Mouse (Mus musculus) MEL (cell line): ENCODE results near the gene Fam171a2. TPM values are rescaled to one million over a fixed set of nuclear protein-coding genes. Genes with fewer than 3 reads are reported as not detected.

Source experiments
- DNase-seq: peaks from one replicate; pipeline ENCODE4 v3.0.0; 2011; ENCODE audit warnings: low read depth, low spot score
- H3K27ac ChIP-seq: 2 replicates; pipeline ENCODE4 v1.5.1; 2012; ENCODE audit warnings: low read depth, mild to moderate bottlenecking, control low read depth, low read length, moderate library complexity; ENCODE audit not compliant: control insufficient read depth
- H3K27me3 ChIP-seq, 2 experiments: fragments of 150-350 bp in 1 of 2; sonication (generic) in 1 of 2; 2 replicates each; pipeline ENCODE4 v1.6.1; 2012; ENCODE audit warnings: low read length in 2 of 2, mild to moderate bottlenecking in 2 of 2, improper control_type of control experiment in 1 of 2, moderate library complexity in 1 of 2; ENCODE audit not compliant: insufficient read depth in 2 of 2, control insufficient read depth in 1 of 2
- H3K36me3 ChIP-seq, 2 experiments: 2 replicates each; pipeline ENCODE4 v1.6.1; 2012 to 2014; ENCODE audit warnings: low read length in 2 of 2, improper control_type of control experiment in 1 of 2, inconsistent platforms in 1 of 2, mild to moderate bottlenecking in 1 of 2; ENCODE audit not compliant: insufficient read depth in 2 of 2, control insufficient read depth in 1 of 2
- H3K4me1 ChIP-seq, 2 experiments: fragments of 150-350 bp in 1 of 2; sonication (generic) in 1 of 2; 2 replicates each; pipeline ENCODE4 v1.6.1; 2012; ENCODE audit warnings: low read length in 2 of 2, improper control_type of control experiment in 1 of 2, mild to moderate bottlenecking in 1 of 2; ENCODE audit not compliant: insufficient read depth in 2 of 2, control insufficient read depth in 1 of 2
- H3K4me3 ChIP-seq, 2 experiments: fragments of 150-350 bp in 1 of 2; sonication (generic) in 1 of 2; 2 replicates each; pipeline ENCODE4 v1.5.1; 2012; ENCODE audit warnings: low read depth in 2 of 2, low read length in 2 of 2, mild to moderate bottlenecking in 2 of 2, moderate library complexity in 2 of 2, control low read depth in 1 of 2, improper control_type of control experiment in 1 of 2; ENCODE audit not compliant: control insufficient read depth in 1 of 2, insufficient read depth in 1 of 2
- H3K79me2 ChIP-seq: 2 replicates; pipeline ENCODE4 v1.6.1; 2012; ENCODE audit warnings: mild to moderate bottlenecking, low read length, moderate library complexity; ENCODE audit not compliant: control insufficient read depth, poor library complexity, insufficient read depth
- H3K9ac ChIP-seq: 2 replicates; pipeline ENCODE4 v1.6.1; 2012; ENCODE audit warnings: low read depth, mild to moderate bottlenecking, control low read depth, low read length, moderate library complexity; ENCODE audit not compliant: control insufficient read depth, poor library complexity, severe bottlenecking
- H3K9me3 ChIP-seq: fragments of 150-350 bp; sonication (generic); replicated peaks from 2 replicates; pipeline ENCODE4 v1.6.1; 2012; ENCODE audit warnings: mild to moderate bottlenecking, low read length, improper control_type of control experiment, moderate library complexity; ENCODE audit not compliant: insufficient read depth
- BHLHE40 ChIP-seq: IDR thresholded peaks from 2 replicates; pipeline ENCODE4 v1.6.1; 2012; ENCODE audit warnings: low read depth, mild to moderate bottlenecking, inconsistent platforms, low read length, improper control_type of control experiment, borderline replicate concordance
- CHD1 ChIP-seq: IDR thresholded peaks from 2 replicates; pipeline ENCODE4 v1.6.1; 2012; ENCODE audit warnings: low read depth, mild to moderate bottlenecking, inconsistent platforms, low read length, improper control_type of control experiment
- CHD2 ChIP-seq: IDR thresholded peaks from 2 replicates; pipeline ENCODE4 v1.6.1; 2011; ENCODE audit warnings: low read length, improper control_type of control experiment
- CTCF ChIP-seq, 3 experiments: IDR thresholded peaks in 2 of 3; conservative IDR thresholded peaks in 1 of 3; 2 replicates each; pipeline ENCODE4 v1.5.1; 2011 to 2012; ENCODE audit warnings: low read length in 3 of 3, low read depth in 2 of 3, mild to moderate bottlenecking in 2 of 3, improper control_type of control experiment in 1 of 3, inconsistent platforms in 1 of 3, mixed read lengths in 1 of 3, moderate library complexity in 1 of 3; ENCODE audit not compliant: control insufficient read depth in 1 of 3, insufficient read depth in 1 of 3, poor library complexity in 1 of 3, severe bottlenecking in 1 of 3
- ELF1 ChIP-seq: IDR thresholded peaks from 2 replicates; pipeline ENCODE4 v1.6.1; 2014; ENCODE audit warnings: low read depth, mild to moderate bottlenecking, inconsistent platforms, low read length, improper control_type of control experiment, moderate library complexity
- EP300 ChIP-seq, 2 experiments: IDR thresholded peaks; 2 replicates each; pipeline ENCODE4 v1.6.1; 2011; ENCODE audit warnings: improper control_type of control experiment in 2 of 2, low read length in 2 of 2, low read depth in 1 of 2, mild to moderate bottlenecking in 1 of 2
- ETS1 ChIP-seq: IDR thresholded peaks from 2 replicates; pipeline ENCODE4 v1.6.1; 2012; ENCODE audit warnings: low read depth, mild to moderate bottlenecking, inconsistent platforms, low read length, improper control_type of control experiment, moderate library complexity
- GATA1 ChIP-seq: IDR thresholded peaks from 2 replicates; pipeline ENCODE4 v1.6.1; 2011; ENCODE audit warnings: low read depth, low read length, improper control_type of control experiment
- HCFC1 ChIP-seq: IDR thresholded peaks from 2 replicates; pipeline ENCODE4 v1.6.1; 2012; ENCODE audit warnings: low read depth, mild to moderate bottlenecking, inconsistent platforms, low read length, improper control_type of control experiment, moderate library complexity
- JUND ChIP-seq: IDR thresholded peaks from 2 replicates; pipeline ENCODE4 v1.6.1; 2011; ENCODE audit warnings: low read depth, mild to moderate bottlenecking, improper control_type of control experiment, low read length
- MAFK ChIP-seq: IDR thresholded peaks from 2 replicates; pipeline ENCODE4 v1.6.1; 2011; ENCODE audit warnings: low read depth, mild to moderate bottlenecking, low read length, improper control_type of control experiment, borderline replicate concordance
- MAX ChIP-seq: IDR thresholded peaks from 2 replicates; pipeline ENCODE4 v1.6.1; 2011; ENCODE audit warnings: low read length, improper control_type of control experiment
- MAZ ChIP-seq: IDR thresholded peaks from 2 replicates; pipeline ENCODE4 v1.6.1; 2012; ENCODE audit warnings: low read depth, mild to moderate bottlenecking, inconsistent platforms, low read length, improper control_type of control experiment
- MXI1 ChIP-seq: IDR thresholded peaks from 2 replicates; pipeline ENCODE4 v1.6.1; 2011; ENCODE audit warnings: mild to moderate bottlenecking, low read depth, low read length, improper control_type of control experiment
- MYC ChIP-seq: IDR thresholded peaks from 2 replicates; pipeline ENCODE4 v1.6.1; 2011; ENCODE audit warnings: low read depth, mild to moderate bottlenecking, low read length, improper control_type of control experiment, moderate library complexity
- NELFE ChIP-seq: IDR thresholded peaks from 2 replicates; pipeline ENCODE4 v1.6.1; 2011; ENCODE audit warnings: low read depth, low read length, improper control_type of control experiment
- POLR2A ChIP-seq, 2 experiments: IDR thresholded peaks; 2 replicates each; pipeline ENCODE4 v1.6.1; 2011 to 2012; ENCODE audit warnings: low read length in 2 of 2, mild to moderate bottlenecking in 2 of 2, control low read depth in 1 of 2, improper control_type of control experiment in 1 of 2, low read depth in 1 of 2, moderate library complexity in 1 of 2; ENCODE audit not compliant: control insufficient read depth in 1 of 2, insufficient read depth in 1 of 2, poor library complexity in 1 of 2
- RAD21 ChIP-seq: IDR thresholded peaks from 2 replicates; pipeline ENCODE4 v1.6.1; 2011; ENCODE audit warnings: mild to moderate bottlenecking, low read depth, low read length, improper control_type of control experiment
- RCOR1 ChIP-seq: IDR thresholded peaks from 2 replicates; pipeline ENCODE4 v1.6.1; 2012; ENCODE audit warnings: low read depth, mild to moderate bottlenecking, inconsistent platforms, low read length, improper control_type of control experiment
- SIN3A ChIP-seq: IDR thresholded peaks from 2 replicates; pipeline ENCODE4 v1.6.1; 2012; ENCODE audit warnings: low read length, improper control_type of control experiment, inconsistent platforms
- SMC3 ChIP-seq: IDR thresholded peaks from 2 replicates; pipeline ENCODE4 v1.6.1; 2011; ENCODE audit warnings: low read depth, low read length, improper control_type of control experiment
- TBP ChIP-seq: IDR thresholded peaks from 2 replicates; pipeline ENCODE4 v1.8.0; 2011; ENCODE audit warnings: low read depth, low read length, improper control_type of control experiment
- TCF12 ChIP-seq: IDR thresholded peaks from 2 replicates; pipeline ENCODE4 v1.6.1; 2014; ENCODE audit warnings: low read depth, mild to moderate bottlenecking, inconsistent platforms, low read length, improper control_type of control experiment, moderate library complexity
- UBTF ChIP-seq: IDR thresholded peaks from 2 replicates; pipeline ENCODE4 v1.6.1; 2012; ENCODE audit warnings: low read depth, mild to moderate bottlenecking, inconsistent platforms, low read length, improper control_type of control experiment, moderate library complexity, borderline replicate concordance; ENCODE audit not compliant: insufficient read depth
- USF1 ChIP-seq: IDR thresholded peaks from 2 replicates; pipeline ENCODE4 v1.6.1; 2014; ENCODE audit warnings: low read depth, mild to moderate bottlenecking, inconsistent platforms, low read length, improper control_type of control experiment, moderate library complexity
- USF2 ChIP-seq, 2 experiments: IDR thresholded peaks; 2 replicates each; pipeline ENCODE4 v1.6.1; 2011 to 2012; ENCODE audit warnings: improper control_type of control experiment in 2 of 2, low read length in 2 of 2, borderline replicate concordance in 1 of 2, inconsistent platforms in 1 of 2, low read depth in 1 of 2, mild to moderate bottlenecking in 1 of 2; ENCODE audit not compliant: insufficient read depth in 1 of 2
- ZC3H11A ChIP-seq: IDR thresholded peaks from 2 replicates; pipeline ENCODE4 v1.6.1; 2012; ENCODE audit warnings: low read depth, mild to moderate bottlenecking, inconsistent platforms, low read length, improper control_type of control experiment
- ZKSCAN1 ChIP-seq: IDR thresholded peaks from 2 replicates; pipeline ENCODE4 v1.6.1; 2012; ENCODE audit warnings: low read depth, mild to moderate bottlenecking, inconsistent platforms, low read length, improper control_type of control experiment, moderate library complexity
- ZMIZ1 ChIP-seq: IDR thresholded peaks from 2 replicates; pipeline ENCODE4 v1.6.1; 2012; ENCODE audit warnings: low read depth, mild to moderate bottlenecking, inconsistent platforms, low read length, improper control_type of control experiment, moderate library complexity
- polyA plus RNA-seq, 2 experiments: library from polyadenylated mRNA; stranded (reverse) in 1 of 2; unstranded in 1 of 2; fragments of >175 nt in 1 of 2; fragments of >200 nt in 1 of 2; gene quantifications; 2 replicates each; pipeline versions ENCODE4 v1.2.1 to v1.2.4; 2012; ENCODE audit warnings: low replicate concordance in 2 of 2, low read depth in 1 of 2; ENCODE audit not compliant: insufficient read length in 2 of 2, insufficient read depth in 1 of 2, missing spikeins in 1 of 2
- total RNA-seq: library from RNA; depleted of rRNA; stranded (reverse); fragments of 300-350 nt; gene quantifications from 2 replicates; pipeline ENCODE4 v1.2.3, GENCODE M21; 2012; rRNA removed

Fam171a2 gene
- total RNA-seq (1.8 and 2.0 TPM in 2 replicates), polyA plus RNA-seq (1 to 10 TPM in 1 of 2 experiments, not detected in 1; 8.8 TPM)

- no peak within 1 kb of the TSS for H3K27ac ChIP-seq
- DNase-seq = peak; percentile 78
- peaks cover 4 to 21% of the 10 kb centered on the region in 2 experiments for H3K4me1 ChIP-seq
- peaks cover 5% of the 10 kb centered on the region; the same call in 1 of the 2 replicates for H3K79me2 ChIP-seq
- no peaks in the 10 kb centered on the region for H3K9me3 ChIP-seq
- H3K36me3 ChIP-seq = peaks cover 0 to 5% of the 10 kb centered on the region in 2 experiments; a peak in 2 of 4 replicates
- peak within 1 kb of the TSS; percentile 81 to 97 for H3K4me3 ChIP-seq
- TF ChIP-seq NELFE = peak; percentile 44
- TF ChIP-seq SIN3A = no peak; the same call in 1 of the 2 replicates
- no peak for TF ChIP-seq MYC
- no peak for TF ChIP-seq USF1
- TF ChIP-seq CHD2 = no peak
- no peak for TF ChIP-seq EP300 (IDR thresholded peaks at IDR 0.05; ENCODE audit: low read depth in 1 of 2, low read length in 2 of 2)
- TF ChIP-seq ZMIZ1 = no peak
- TF ChIP-seq USF2 (IDR thresholded peaks at IDR 0.05; ENCODE audit: borderline replicate concordance in 1 of 2, insufficient read depth in 1 of 2, low read depth in 1 of 2, low read length in 2 of 2) = no peak
- peak; percentile 60 to 97 (median 90); a peak in 5 of 6 replicates for TF ChIP-seq CTCF (IDR thresholded peaks at IDR 0.05 in 2 of 3, conservative IDR thresholded peaks at IDR 0.05 in 1 of 3; ENCODE audit: control insufficient read depth in 1 of 3, insufficient read depth in 1 of 3, low read depth in 2 of 3, low read length in 3 of 3, poor library complexity in 1 of 3, severe bottlenecking in 1 of 3)
- no peak; the same call in 1 of the 2 replicates for TF ChIP-seq HCFC1
- TF ChIP-seq GATA1 = no peak
- no peak for TF ChIP-seq BHLHE40
- TF ChIP-seq MAFK = no peak
- TF ChIP-seq ZKSCAN1 = no peak
- peak; percentile 86; the same call in 1 of the 2 replicates for TF ChIP-seq MAZ
- TF ChIP-seq SMC3 = peak; percentile 45
- no peak for TF ChIP-seq CHD1
- no peak for TF ChIP-seq ELF1
- no peak for TF ChIP-seq RCOR1
- TF ChIP-seq MXI1 = 0 out of 2 replicates have a peak, but pooled peaks have one; percentile 40
- TF ChIP-seq UBTF = peak; percentile 99
- peak; percentile 22; the same call in 1 of the 2 replicates for TF ChIP-seq ZC3H11A
- no peak for TF ChIP-seq POLR2A (IDR thresholded peaks at IDR 0.05; ENCODE audit: control insufficient read depth in 1 of 2, insufficient read depth in 1 of 2, low read depth in 1 of 2, low read length in 2 of 2, poor library complexity in 1 of 2)
- TF ChIP-seq TCF12 = 0 out of 2 replicates have a peak, but pooled peaks have one; percentile 27
- TF ChIP-seq TBP = peak; percentile 91
- no peak for TF ChIP-seq MAX
- TF ChIP-seq ETS1 = no peak
- TF ChIP-seq RAD21 = peak; percentile 47
- TF ChIP-seq JUND = no peak
- H3K27me3 ChIP-seq = peaks cover 6 to 12% of the 10 kb centered on the region in 2 experiments
- peak within 1 kb of the TSS; percentile 82 for H3K9ac ChIP-seq
These were observed at the start of gene Fam171a2 for GRCm38 (mm10) chr11:102447497-102447896. Gene Fam171a2 (minus strand): TSS chr11:102447682.
